Mouse (Mus musculus): ENCODE results near the gene Ncam1. TPM values are rescaled to one million over a fixed set of nuclear protein-coding genes. Genes with fewer than 3 reads are reported as not detected.

Ncam1 gene
- polyA plus RNA-seq, 1 experiment from 2014 or later: 278 TPM

GRCm38 (mm10) chr9:49792646-49793045 lies 6.1 kb downstream of the Ncam1 start:
- Histone ChIP-seq H3K9ac (no peak overlapping the region), H3K4me2 (replicated peaks) (no peak overlapping the region), H3K27me3 (replicated peaks) (no peaks in the 10 kb centered on the region), H3K36me3 (no peaks in the 10 kb centered on the region), H3K27ac (no peak overlapping the region), H3K4me3 (no peak overlapping the region), H3K9me3 (no peaks in the 10 kb centered on the region), H3K4me1 (peaks cover 28% of the 10 kb centered on the region)
- WGBS: 81% methylated on average over 4 of the region's 4 CpGs
- ATAC-seq (ENCODE audit: low FRiP score, low read depth): no peak

- Histone ChIP-seq H3K9me3 (0 out of 2 replicates have a peak, but pooled peaks cover 4% of the 10 kb centered on the region), H3K4me1 (peaks cover 6% of the 10 kb centered on the region), H3K27me3 (replicated peaks) (no peaks in the 10 kb centered on the region), H3K9ac (no peak overlapping the region), H3K4me2 (replicated peaks) (no peak overlapping the region), H3K36me3 (0 out of 2 replicates have a peak, but pooled peaks cover 3% of the 10 kb centered on the region), H3K27ac (no peak overlapping the region), H3K4me3 (no peak overlapping the region)
- ATAC-seq (ENCODE audit: low FRiP score, low read depth): no peak
- 83% methylated on average over 9 of the region's 9 CpGs for WGBS
Measured at GRCm38 (mm10) chr9:49781016-49781772, 17.5 kb downstream of the Ncam1 start.

GRCm38 (mm10) chr9:49777015-49777637 lies 21.6 kb downstream of the Ncam1 start:
- no peak overlapping the region for H3K4me2 ChIP-seq (replicated peaks)
- WGBS: 51% methylated on average over 7 of the region's 7 CpGs

GRCm38 (mm10) chr9:49766634-49767033 lies 32.1 kb downstream of the Ncam1 start:
- 66% methylated on average over 2 of the region's 2 CpGs for WGBS
- H3K36me3 ChIP-seq: no peaks in the 10 kb centered on the region
- H3K9me3 ChIP-seq: no peaks in the 10 kb centered on the region
- no peak for ATAC-seq (ENCODE audit: low FRiP score, low read depth)
- no peak overlapping the region for H3K4me3 ChIP-seq
- no peak overlapping the region for H3K27ac ChIP-seq
- H3K9ac ChIP-seq: no peak overlapping the region
- H3K4me1 ChIP-seq: 0 out of 2 replicates have a peak, but pooled peaks cover 1% of the 10 kb centered on the region
- no peaks in the 10 kb centered on the region for H3K27me3 ChIP-seq (replicated peaks)
- H3K4me2 ChIP-seq (replicated peaks): no peak overlapping the region

More at GRCm38 (mm10) chr9:49777015-49777637, 21.6 kb downstream of the Ncam1 start:
- H3K4me3 ChIP-seq: no peak overlapping the region
- ATAC-seq (ENCODE audit: low FRiP score, low read depth): no peak
- no peaks in the 10 kb centered on the region for H3K27me3 ChIP-seq (replicated peaks)
- no peak overlapping the region for H3K27ac ChIP-seq
- H3K4me1 ChIP-seq: peaks cover 9% of the 10 kb centered on the region
- no peaks in the 10 kb centered on the region for H3K9me3 ChIP-seq
- no peak overlapping the region for H3K9ac ChIP-seq
- 0 out of 2 replicates have a peak, but pooled peaks cover 3% of the 10 kb centered on the region for H3K36me3 ChIP-seq

GRCm38 (mm10) chr9:49760571-49760970 lies 38.2 kb downstream of the Ncam1 start:
- H3K4me3 ChIP-seq: no peak overlapping the region
- H3K9ac ChIP-seq: no peak overlapping the region
- H3K27ac ChIP-seq: no peak overlapping the region
- H3K4me1 ChIP-seq: peaks cover 22% of the 10 kb centered on the region
- no peaks in the 10 kb centered on the region for H3K36me3 ChIP-seq
- H3K27me3 ChIP-seq (replicated peaks): no peaks in the 10 kb centered on the region
- 81% methylated on average over 6 of the region's 6 CpGs for WGBS
- no peak for ATAC-seq (ENCODE audit: low FRiP score, low read depth)
- H3K4me2 ChIP-seq (replicated peaks): no peak overlapping the region
- no peaks in the 10 kb centered on the region for H3K9me3 ChIP-seq

GRCm38 (mm10) chr9:49758436-49758835 lies 40.3 kb downstream of the Ncam1 start:
- Histone ChIP-seq H3K27ac (no peak overlapping the region), H3K27me3 (replicated peaks) (no peaks in the 10 kb centered on the region), H3K4me3 (no peak overlapping the region), H3K4me1 (peaks cover 42% of the 10 kb centered on the region), H3K36me3 (no peaks in the 10 kb centered on the region), H3K9ac (no peak overlapping the region), H3K9me3 (no peaks in the 10 kb centered on the region), H3K4me2 (replicated peaks) (no peak overlapping the region; the same call in 1 of the 2 replicates)
- 52% methylated on average over 2 of the region's 2 CpGs for WGBS
- 0 out of 2 replicates have a peak, but pooled peaks have one; percentile 37 for ATAC-seq (ENCODE audit: low FRiP score, low read depth)

- Histone ChIP-seq H3K4me1 (peaks cover 46% of the 10 kb centered on the region), H3K9ac (no peak overlapping the region), H3K27ac (peak overlapping the region; percentile 2; the same call in 1 of the 2 replicates), H3K9me3 (no peaks in the 10 kb centered on the region), H3K27me3 (replicated peaks) (no peaks in the 10 kb centered on the region), H3K36me3 (no peaks in the 10 kb centered on the region), H3K4me2 (replicated peaks) (no peak overlapping the region; the same call in 1 of the 2 replicates), H3K4me3 (no peak overlapping the region)
- WGBS: 43% methylated on average over 12 of the region's 12 CpGs
- no peak for ATAC-seq (ENCODE audit: low FRiP score, low read depth)
Measured at GRCm38 (mm10) chr9:49757986-49758385, 40.7 kb downstream of the Ncam1 start.

- ATAC-seq (ENCODE audit: low FRiP score, low read depth): no peak
- Histone ChIP-seq H3K4me3 (no peak overlapping the region), H3K4me2 (replicated peaks) (no peak overlapping the region), H3K27ac (peak overlapping the region; percentile 2; the same call in 1 of the 2 replicates), H3K36me3 (no peaks in the 10 kb centered on the region), H3K9me3 (no peaks in the 10 kb centered on the region), H3K9ac (no peak overlapping the region), H3K4me1 (peaks cover 50% of the 10 kb centered on the region), H3K27me3 (replicated peaks) (no peaks in the 10 kb centered on the region)
- WGBS: 63% methylated on average over 4 of the region's 4 CpGs
Measured at GRCm38 (mm10) chr9:49757582-49757981, 41.1 kb downstream of the Ncam1 start.

- Histone ChIP-seq H3K4me1 (peaks cover 53% of the 10 kb centered on the region), H3K27ac (no peak overlapping the region), H3K9ac (no peak overlapping the region), H3K4me2 (replicated peaks) (no peak overlapping the region), H3K4me3 (no peak overlapping the region), H3K27me3 (replicated peaks) (no peaks in the 10 kb centered on the region), H3K36me3 (no peaks in the 10 kb centered on the region), H3K9me3 (no peaks in the 10 kb centered on the region)
- whole genome bisulfite sequencing: 51% methylated on average over 4 of the region's 4 CpGs
- no peak for ATAC-seq (ENCODE audit: low FRiP score, low read depth)
Measured at GRCm38 (mm10) chr9:49756725-49757124, 42.0 kb downstream of the Ncam1 start.

GRCm38 (mm10) chr9:49755214-49755613 lies 43.5 kb downstream of the Ncam1 start:
- WGBS: 54% methylated on average over 4 of the region's 4 CpGs

GRCm38 (mm10) chr9:49751466-49751865 lies 47.3 kb downstream of the Ncam1 start:
- Histone ChIP-seq H3K4me2 (replicated peaks) (no peak overlapping the region), H3K9ac (no peak overlapping the region), H3K4me3 (no peak overlapping the region), H3K27ac (no peak overlapping the region), H3K9me3 (no peaks in the 10 kb centered on the region), H3K27me3 (replicated peaks) (no peaks in the 10 kb centered on the region), H3K36me3 (no peaks in the 10 kb centered on the region), H3K4me1 (peaks cover 49% of the 10 kb centered on the region)
- ATAC-seq (ENCODE audit: low FRiP score, low read depth): no peak
- 58% methylated on average over 6 of the region's 6 CpGs for WGBS

More at GRCm38 (mm10) chr9:49755214-49755613, 43.5 kb downstream of the Ncam1 start:
- H3K36me3 ChIP-seq: no peaks in the 10 kb centered on the region
- H3K9ac ChIP-seq: no peak overlapping the region
- H3K27ac ChIP-seq: no peak overlapping the region
- H3K27me3 ChIP-seq (replicated peaks): no peaks in the 10 kb centered on the region
- no peak for ATAC-seq (ENCODE audit: low FRiP score, low read depth)
- H3K4me3 ChIP-seq: no peak overlapping the region
- H3K9me3 ChIP-seq: no peaks in the 10 kb centered on the region
- H3K4me1 ChIP-seq: peaks cover 59% of the 10 kb centered on the region
- H3K4me2 ChIP-seq (replicated peaks): no peak overlapping the region

GRCm38 (mm10) chr9:49746176-49746575 lies 52.5 kb downstream of the Ncam1 start:
- H3K4me1 ChIP-seq: peaks cover 31% of the 10 kb centered on the region
- H3K27ac ChIP-seq: no peak overlapping the region
- H3K9me3 ChIP-seq: no peaks in the 10 kb centered on the region

More at GRCm38 (mm10) chr9:49746176-49746575, 52.5 kb downstream of the Ncam1 start:
- H3K27me3 ChIP-seq (replicated peaks): no peaks in the 10 kb centered on the region
- ATAC-seq (ENCODE audit: low FRiP score, low read depth): no peak; the same call in 1 of the 2 replicates
- 76% methylated on average over 2 of the region's 2 CpGs for WGBS
- no peaks in the 10 kb centered on the region for H3K36me3 ChIP-seq
- no peak overlapping the region for H3K4me3 ChIP-seq
- H3K4me2 ChIP-seq (replicated peaks): no peak overlapping the region
- no peak overlapping the region for H3K9ac ChIP-seq
